Mouse (Mus musculus): ENCODE results near the gene Tnfsf12. TPM values are rescaled to one million over a fixed set of nuclear protein-coding genes. Genes with fewer than 3 reads are reported as not detected.

Tnfsf12 gene
- total and polyA plus RNA-seq, 2 experiments from 2014 or later: 5.0 to 7.1 TPM

DNA sequence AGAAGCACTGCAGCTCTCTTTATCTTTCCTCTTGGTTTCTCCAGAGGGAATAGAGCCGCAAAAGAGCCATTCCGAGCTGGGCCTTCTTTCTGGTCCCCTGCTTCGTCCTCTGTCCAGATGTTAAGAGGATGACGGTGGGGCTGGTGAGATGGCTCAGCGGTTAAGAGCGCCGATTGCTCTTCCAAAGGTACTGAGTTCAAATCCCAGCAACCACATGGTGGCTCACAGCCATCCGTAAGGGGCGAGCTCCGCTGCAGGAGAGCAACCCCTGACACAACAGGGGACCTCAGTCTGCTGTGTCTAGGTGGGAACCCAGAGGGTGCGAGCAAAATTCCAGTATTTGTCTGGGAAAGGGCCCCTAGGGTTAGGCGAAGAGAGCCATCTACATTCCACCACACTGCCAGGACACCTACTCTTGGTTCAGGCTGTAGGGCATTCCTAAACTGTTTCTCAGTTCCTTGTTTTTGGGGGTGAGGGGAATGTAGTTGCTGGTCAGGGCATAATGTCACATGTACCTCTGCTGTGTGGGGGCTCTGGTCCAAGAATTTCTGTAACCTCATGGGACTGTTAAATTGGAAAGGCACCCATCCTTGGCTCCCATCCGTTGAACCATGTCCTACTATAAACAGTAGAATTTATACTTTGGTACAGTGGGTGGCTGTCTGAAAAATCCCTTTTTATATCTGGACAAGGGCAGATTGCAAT is 32.5 kb downstream of the Tnfsf12 start:
- peak overlapping the region; percentile 61 for H3K9ac ChIP-seq (replicated peaks; ENCODE audit: low read length)
- 70% methylated on average over 13 of the region's 13 CpGs for WGBS
- TF ChIP-seq CTCF (IDR thresholded peaks at IDR 0.05; ENCODE audit: low read depth): no peak
- peak overlapping the region; percentile 94 for H3K27ac ChIP-seq
- no peak for DNase-seq (ENCODE audit: low spot score)
- H3K4me3 ChIP-seq (ENCODE audit: low read length): peak overlapping the region; percentile 54
- peaks cover 36% of the 10 kb centered on the region for H3K36me3 ChIP-seq (ENCODE audit: insufficient read depth, low read length)
- peak overlapping the region; percentile 54 for H3K4me2 ChIP-seq (ENCODE audit: low read depth, low read length)
- no peaks in the 10 kb centered on the region for H3K27me3 ChIP-seq (ENCODE audit: insufficient read depth, low read length)
- no peaks in the 10 kb centered on the region for H3K9me3 ChIP-seq (ENCODE audit: low read length)
- peak; percentile 4; the same call in 1 of the 2 replicates for ATAC-seq
- no peaks in the 10 kb centered on the region for H3K4me1 ChIP-seq (ENCODE audit: insufficient read depth, low read length)

- peak; percentile 68 for TF ChIP-seq CTCF (IDR thresholded peaks at IDR 0.05; ENCODE audit: low read depth)
- peak within 1 kb of the TSS; percentile 54 for H3K4me2 ChIP-seq (ENCODE audit: low read depth, low read length)
- peak within 1 kb of the TSS; percentile 94 for H3K27ac ChIP-seq
- peaks cover 35% of the 10 kb centered on the region for H3K36me3 ChIP-seq (ENCODE audit: insufficient read depth, low read length)
- peak within 1 kb of the TSS; percentile 54 for H3K4me3 ChIP-seq (ENCODE audit: low read length)
- no peaks in the 10 kb centered on the region for H3K9me3 ChIP-seq (ENCODE audit: low read length)
- peak within 1 kb of the TSS; percentile 61 for H3K9ac ChIP-seq (replicated peaks; ENCODE audit: low read length)
- under 1% methylated on average over 48 of the region's 48 CpGs for WGBS
- ATAC-seq: peak; percentile 97
- no peaks in the 10 kb centered on the region for H3K4me1 ChIP-seq (ENCODE audit: insufficient read depth, low read length)
- H3K27me3 ChIP-seq (ENCODE audit: insufficient read depth, low read length): no peaks in the 10 kb centered on the region
- DNase-seq (ENCODE audit: low spot score): peak; percentile 99
These were observed 33.3 kb downstream of the Tnfsf12 start, which contains the start of gene Mpdu1 for GRCm38 (mm10) chr11:69662213-69662966. Gene Mpdu1 (minus strand): TSS chr11:69662642.

- WGBS: 60% methylated on average over 3 of the region's 3 CpGs
These were observed 34.3 kb downstream of the Tnfsf12 start for GRCm38 (mm10) chr11:69661221-69661881.

DNA sequence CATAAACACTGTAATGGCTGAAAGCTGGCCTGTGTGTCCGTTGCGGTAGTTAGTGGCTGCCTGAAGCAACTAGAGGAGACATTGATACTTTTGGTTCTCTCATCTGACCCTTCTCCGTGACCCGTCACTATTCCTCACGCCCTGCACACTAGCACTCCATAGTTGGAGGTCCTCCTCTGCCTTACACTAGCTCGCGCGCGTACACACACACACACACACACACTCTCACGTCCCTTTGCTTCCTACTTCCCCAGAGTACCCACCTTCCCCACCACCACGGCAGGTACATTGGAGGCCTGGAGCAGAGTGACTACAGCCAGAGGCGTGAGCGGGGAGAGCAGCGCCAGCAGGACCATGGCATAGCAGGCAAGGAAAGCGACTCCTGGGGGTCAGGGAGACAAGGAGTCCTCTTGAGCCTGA is 38.2 kb downstream of the Tnfsf12 start:
- H3K4me1 ChIP-seq (ENCODE audit: insufficient read depth, low read length): no peaks in the 10 kb centered on the region
- WGBS: 82% methylated on average over 15 of the region's 15 CpGs
- peaks cover 20% of the 10 kb centered on the region for H3K36me3 ChIP-seq (ENCODE audit: insufficient read depth, low read length)
- ATAC-seq (no peak), DNase-seq (ENCODE audit: low spot score) (no peak)
- no peak overlapping the region for H3K27ac ChIP-seq
- no peaks in the 10 kb centered on the region for H3K9me3 ChIP-seq (ENCODE audit: low read length)
- H3K4me3 ChIP-seq (ENCODE audit: low read length): no peak overlapping the region
- no peak for TF ChIP-seq CTCF (IDR thresholded peaks at IDR 0.05; ENCODE audit: low read depth)
- no peak overlapping the region for H3K9ac ChIP-seq (replicated peaks; ENCODE audit: low read length)
- no peaks in the 10 kb centered on the region for H3K27me3 ChIP-seq (ENCODE audit: insufficient read depth, low read length)
- H3K4me2 ChIP-seq (ENCODE audit: low read depth, low read length): no peak overlapping the region

More at GRCm38 (mm10) chr11:69661221-69661881, 34.3 kb downstream of the Tnfsf12 start:
- no peak for DNase-seq (ENCODE audit: low spot score)
- no peaks in the 10 kb centered on the region for H3K4me1 ChIP-seq (ENCODE audit: insufficient read depth, low read length)
- H3K27me3 ChIP-seq (ENCODE audit: insufficient read depth, low read length): no peaks in the 10 kb centered on the region
- peak overlapping the region; percentile 94; the same call in 1 of the 2 replicates for H3K27ac ChIP-seq
- peak overlapping the region; percentile 54 for H3K4me2 ChIP-seq (ENCODE audit: low read depth, low read length)
- no peak for ATAC-seq
- H3K9ac ChIP-seq (replicated peaks; ENCODE audit: low read length): peak overlapping the region; percentile 61; the same call in 1 of the 2 replicates
- H3K9me3 ChIP-seq (ENCODE audit: low read length): no peaks in the 10 kb centered on the region
- peak overlapping the region; percentile 54 for H3K4me3 ChIP-seq (ENCODE audit: low read length)
- H3K36me3 ChIP-seq (ENCODE audit: insufficient read depth, low read length): peaks cover 30% of the 10 kb centered on the region
- no peak for TF ChIP-seq CTCF (IDR thresholded peaks at IDR 0.05; ENCODE audit: low read depth)

DNA sequence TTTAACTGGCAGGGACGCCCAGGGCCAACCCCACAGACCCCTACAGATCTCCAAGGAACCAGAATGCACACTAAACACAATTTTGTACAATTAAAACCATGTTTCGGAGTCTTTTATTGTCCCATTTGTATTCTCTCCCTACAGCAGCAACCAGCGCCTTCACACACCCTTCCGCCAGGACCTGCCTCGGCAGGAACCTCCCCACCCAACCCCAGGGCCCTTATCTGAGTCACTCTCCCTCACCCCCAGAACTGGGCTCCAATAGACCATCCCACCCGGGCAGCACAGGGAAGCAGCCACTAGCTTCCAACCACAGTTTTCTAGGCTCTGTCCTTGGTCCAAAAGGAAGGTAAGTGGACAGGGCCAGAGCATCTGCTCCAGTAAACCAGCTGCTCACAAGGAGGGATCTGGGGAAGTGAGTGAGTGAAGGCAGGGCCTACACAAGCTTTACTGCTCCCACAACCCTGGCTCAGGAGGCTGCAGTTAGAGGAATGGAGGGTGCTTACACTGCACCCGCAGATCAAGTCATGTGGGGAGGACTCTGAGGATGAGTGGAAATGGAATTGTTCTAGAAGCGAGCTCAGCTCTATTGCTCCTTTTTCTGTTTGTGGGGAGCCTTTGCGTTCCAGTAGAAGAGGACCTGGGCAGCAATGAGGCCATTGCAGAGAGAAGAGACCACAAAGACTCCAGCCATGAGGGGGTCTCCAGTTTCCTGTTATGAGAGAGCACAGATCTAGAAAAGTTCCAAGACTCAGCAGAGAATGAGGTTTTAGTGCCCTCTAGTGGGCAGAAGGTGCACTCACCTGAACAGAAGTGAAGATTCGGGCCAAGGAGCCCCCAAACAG is 38.8 kb downstream of the Tnfsf12 start:
- H3K4me3 ChIP-seq (ENCODE audit: low read length): no peak overlapping the region
- TF ChIP-seq CTCF (IDR thresholded peaks at IDR 0.05; ENCODE audit: low read depth): peak; percentile 88
- no peak overlapping the region for H3K4me2 ChIP-seq (ENCODE audit: low read depth, low read length)
- no peak overlapping the region for H3K27ac ChIP-seq
- 83% methylated on average over 10 of the region's 10 CpGs for WGBS
- no peaks in the 10 kb centered on the region for H3K27me3 ChIP-seq (ENCODE audit: insufficient read depth, low read length)
- no peaks in the 10 kb centered on the region for H3K9me3 ChIP-seq (ENCODE audit: low read length)
- H3K36me3 ChIP-seq (ENCODE audit: insufficient read depth, low read length): peaks cover 27% of the 10 kb centered on the region
- DNase-seq (ENCODE audit: low spot score) (peak; percentile 86), ATAC-seq (no peak)
- 0 out of 2 replicates have a peak overlapping the region, but pooled peaks have one; percentile 17 for H3K9ac ChIP-seq (replicated peaks; ENCODE audit: low read length)
- H3K4me1 ChIP-seq (ENCODE audit: insufficient read depth, low read length): no peaks in the 10 kb centered on the region

DNA sequence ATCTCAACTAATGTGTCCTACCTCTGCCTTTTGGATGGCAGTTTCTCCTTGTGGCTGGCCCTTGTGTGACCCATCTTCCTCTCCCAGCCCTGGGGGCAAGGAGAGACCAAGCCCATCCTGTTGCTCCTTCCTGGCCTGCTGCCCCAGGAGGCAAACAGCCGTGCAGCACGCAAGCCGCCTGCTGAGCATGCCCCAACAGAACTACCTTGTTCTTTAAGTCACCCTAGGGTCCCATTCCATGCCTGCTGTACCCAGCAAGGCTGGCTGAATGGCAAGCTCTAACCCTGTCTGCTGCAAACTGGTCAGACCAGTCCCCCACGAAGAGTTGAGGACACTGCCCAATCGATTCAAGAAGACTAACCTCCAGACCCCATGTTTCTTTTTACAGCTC is 39.6 kb downstream of the Tnfsf12 start:
- ATAC-seq (no peak), DNase-seq (ENCODE audit: low spot score) (no peak)
- Histone ChIP-seq H3K4me1 (ENCODE audit: insufficient read depth, low read length) (no peaks in the 10 kb centered on the region), H3K27ac (no peak overlapping the region), H3K9ac (replicated peaks; ENCODE audit: low read length) (no peak overlapping the region), H3K4me2 (ENCODE audit: low read depth, low read length) (no peak overlapping the region), H3K27me3 (ENCODE audit: insufficient read depth, low read length) (no peaks in the 10 kb centered on the region), H3K4me3 (ENCODE audit: low read length) (no peak overlapping the region), H3K36me3 (ENCODE audit: insufficient read depth, low read length) (peaks cover 35% of the 10 kb centered on the region), H3K9me3 (ENCODE audit: low read length) (no peaks in the 10 kb centered on the region)
- 86% methylated on average over 5 of the region's 5 CpGs for WGBS
- TF ChIP-seq CTCF (IDR thresholded peaks at IDR 0.05; ENCODE audit: low read depth): no peak

Measured in hindbrain, postnatal 0 days (tissue).